Mouse (Mus musculus) C2C12 (cell line): Measurements from ENCODE around the gene Gm49711.

Source experiments
- CEBPB ChIP-seq: IDR thresholded peaks from one replicate; pipeline ENCODE4 v1.6.1; 2011; ENCODE audit warnings: low read depth, mild to moderate bottlenecking, control low read depth, moderate library complexity
- CTCF ChIP-seq: IDR thresholded peaks from one replicate; pipeline ENCODE4 v1.5.1; 2011; ENCODE audit not compliant: control insufficient read depth, insufficient read depth, insufficient read length
- FOSL1 ChIP-seq: IDR thresholded peaks from one replicate; pipeline ENCODE4 v1.8.0; 2011; ENCODE audit warnings: mild to moderate bottlenecking, low read length; ENCODE audit not compliant: poor library complexity, insufficient read depth, severe bottlenecking
- MAX ChIP-seq: IDR thresholded peaks from one replicate; pipeline ENCODE4 v1.6.1; 2011; ENCODE audit warnings: mild to moderate bottlenecking, control low read depth
- MYOD1 ChIP-seq: IDR thresholded peaks from one replicate; pipeline ENCODE4 v1.6.1; 2011; ENCODE audit warnings: low read depth; ENCODE audit not compliant: control insufficient read depth, insufficient read length
- MYOG ChIP-seq: IDR thresholded peaks from one replicate; pipeline ENCODE4 v1.6.1; 2011; ENCODE audit not compliant: control insufficient read depth, insufficient read length; ENCODE audit errors: extremely low read depth
- USF1 ChIP-seq: IDR thresholded peaks from one replicate; pipeline ENCODE4 v1.6.1; 2011; ENCODE audit warnings: low read depth, mild to moderate bottlenecking, control low read depth, moderate library complexity

DNA sequence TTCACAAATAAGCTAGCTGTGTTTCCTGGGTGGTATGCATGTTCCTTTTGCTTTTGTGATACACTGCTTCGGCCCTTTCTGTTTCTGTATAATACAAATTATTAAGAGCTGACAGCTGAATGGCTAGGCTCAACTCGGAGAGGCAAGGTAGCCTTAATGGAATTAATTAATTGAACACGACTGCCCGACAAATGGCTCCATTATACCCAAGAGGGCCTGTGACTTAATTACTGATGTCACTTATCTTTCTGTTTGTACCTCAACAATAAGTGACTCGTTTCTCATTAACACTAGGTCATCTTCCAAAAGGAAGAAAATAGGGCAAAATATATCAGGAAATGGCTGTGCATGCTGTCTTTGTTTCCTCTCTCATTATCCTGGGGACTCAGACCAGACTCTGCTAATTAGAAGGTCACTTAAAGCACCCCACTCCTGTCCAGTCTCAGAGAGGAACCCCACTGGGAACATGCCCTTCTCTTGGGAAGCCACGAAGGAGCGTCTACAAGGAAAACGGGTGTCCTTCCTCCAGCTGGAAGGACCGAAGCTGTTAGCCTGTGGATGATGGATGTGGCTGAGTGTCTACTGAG, 84.4 kb downstream of the Gm49711 start:
- TF ChIP-seq USF1 (no peak), MAX (no peak), CTCF (no peak), MYOD1 (no peak), CEBPB (no peak), FOSL1 (no peak), MYOG (no peak)
